Mouse (Mus musculus) intestine, embryonic 15.5 days (tissue): ENCODE results near the gene Gpnmb. TPM values are rescaled to one million over a fixed set of nuclear protein-coding genes. Genes with fewer than 3 reads are reported as not detected.

Experiments
- ATAC-seq: fragments of 200-750 bp; cut with Nextera tagmentation; 2 replicates; pipeline ENCODE4 v1.8.0; 2017; ENCODE audit warnings: moderate TSS enrichment, moderate library complexity
- H3K27ac ChIP-seq: fragments of 300-500 bp; sonication (generic); 2 replicates; pipeline ENCODE4 v1.5.1; 2015; ENCODE audit warnings: mild to moderate bottlenecking, inconsistent platforms
- H3K27me3 ChIP-seq: fragments of 300-500 bp; sonication (generic); replicated peaks from 2 replicates; pipeline ENCODE4 v1.6.1; 2015; ENCODE audit warnings: inconsistent platforms
- H3K36me3 ChIP-seq: fragments of 300-500 bp; sonication (generic); 2 replicates; pipeline ENCODE4 v1.6.1; 2015; ENCODE audit warnings: inconsistent platforms
- H3K4me1 ChIP-seq: fragments of 300-500 bp; sonication (generic); replicated peaks from 2 replicates; pipeline ENCODE4 v1.6.1; 2015; ENCODE audit warnings: inconsistent platforms
- H3K4me2 ChIP-seq: fragments of 300-500 bp; sonication (generic); replicated peaks from 2 replicates; pipeline ENCODE4 v1.6.1; 2015; ENCODE audit warnings: mild to moderate bottlenecking, inconsistent platforms
- H3K4me3 ChIP-seq: fragments of 300-500 bp; sonication (generic); replicated peaks from 2 replicates; pipeline ENCODE4 v1.5.1; 2015; ENCODE audit warnings: inconsistent platforms
- H3K9ac ChIP-seq: fragments of 300-500 bp; sonication (generic); 2 replicates; pipeline ENCODE4 v1.6.1; 2015; ENCODE audit warnings: inconsistent platforms
- H3K9me3 ChIP-seq: fragments of 300-500 bp; sonication (generic); 2 replicates; pipeline ENCODE4 v1.6.1; 2016; ENCODE audit warnings: inconsistent platforms
- WGBS: fragments of 180-500 bp; shearing (Covaris S2); methylation state at CpG from one replicate; pipeline ENCODE4 v1.1.7; 2015; 5-methylcytosine and 5-hydroxymethylcytosine counted together
- polyA plus RNA-seq: library from polyadenylated mRNA; unstranded; fragments of >200 nt; fragmentation: Nextera tagmentation; extraction: Ambion mirVana; gene quantifications from 2 replicates; pipeline ENCODE4 v1.2.1, GENCODE M21; 2015

Gpnmb gene
- polyA plus RNA-seq, 1 experiment from 2014 or later = 0.13 TPM

GRCm38 (mm10) chr6:49113895-49114294, 77.5 kb downstream of the Gpnmb start:
- peak; percentile 90 for ATAC-seq
- Histone ChIP-seq H3K4me3 (no peak overlapping the region), H3K9ac (no peak overlapping the region), H3K27ac (peak overlapping the region; percentile 39; the same call in 1 of the 2 replicates), H3K4me1 (no peaks in the 10 kb centered on the region), H3K27me3 (no peaks in the 10 kb centered on the region), H3K4me2 (no peak overlapping the region), H3K9me3 (no peaks in the 10 kb centered on the region), H3K36me3 (no peaks in the 10 kb centered on the region)
- 58% methylated on average over 7 of the region's 7 CpGs for WGBS

DNA sequence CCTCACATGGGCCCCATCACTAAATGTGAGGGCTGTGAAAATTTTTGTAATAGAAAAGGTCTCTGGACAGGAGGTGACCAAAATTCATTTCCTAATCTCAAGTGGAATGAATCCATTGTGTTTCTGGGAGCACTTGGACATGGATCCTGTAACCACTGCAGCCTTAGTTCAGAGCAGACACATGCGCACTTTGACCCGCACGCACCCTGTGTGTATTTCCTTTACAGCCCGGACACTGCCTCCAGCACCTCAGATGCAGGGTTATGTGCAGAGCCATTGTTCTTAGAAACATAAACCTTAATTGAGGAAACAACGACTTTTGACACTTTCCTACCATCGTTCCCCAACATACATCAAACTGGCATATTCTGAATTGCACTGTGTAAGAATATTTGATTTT, 78.1 kb downstream of the Gpnmb start:
- WGBS = 67% methylated on average over 6 of the region's 6 CpGs

GRCm38 (mm10) chr6:49115550-49115949, 79.2 kb downstream of the Gpnmb start:
- 83% methylated on average over 5 of the region's 5 CpGs for WGBS

More for the DNA sequence above, 78.1 kb downstream of the Gpnmb start:
- Histone ChIP-seq H3K27me3 (no peaks in the 10 kb centered on the region), H3K4me1 (no peaks in the 10 kb centered on the region), H3K4me2 (no peak overlapping the region), H3K9ac (no peak overlapping the region), H3K27ac (peak overlapping the region; percentile 39; the same call in 1 of the 2 replicates), H3K4me3 (no peak overlapping the region), H3K36me3 (no peaks in the 10 kb centered on the region), H3K9me3 (no peaks in the 10 kb centered on the region)
- peak; percentile 91 for ATAC-seq

DNA sequence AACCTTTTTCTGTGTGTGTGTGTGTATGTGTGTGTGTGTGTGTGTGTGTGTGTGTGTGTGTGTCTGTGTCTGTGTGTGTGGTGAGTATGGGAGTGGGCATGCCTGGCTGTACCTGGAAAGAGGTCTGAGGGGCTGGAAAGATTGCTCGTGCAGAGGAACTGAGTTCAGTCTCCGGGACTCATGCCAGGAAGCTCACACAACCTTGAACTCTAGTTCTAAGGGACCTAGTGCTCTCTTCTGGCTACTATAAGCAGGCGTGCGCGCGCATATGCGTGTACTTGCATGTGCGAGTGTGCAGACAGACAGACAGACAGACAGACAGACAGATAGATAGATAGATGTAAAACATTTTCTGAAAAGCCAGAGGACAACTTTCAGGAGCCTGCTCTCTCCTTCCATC, 79.9 kb downstream of the Gpnmb start:
- Histone ChIP-seq H3K9me3 (no peaks in the 10 kb centered on the region), H3K27me3 (no peaks in the 10 kb centered on the region), H3K36me3 (no peaks in the 10 kb centered on the region), H3K4me3 (no peak overlapping the region), H3K27ac (no peak overlapping the region), H3K4me2 (no peak overlapping the region), H3K4me1 (0 out of 2 replicates have a peak, but pooled peaks cover 5% of the 10 kb centered on the region), H3K9ac (no peak overlapping the region)
- 93% methylated on average over 8 of the region's 8 CpGs for WGBS
- ATAC-seq = no peak

More at GRCm38 (mm10) chr6:49115550-49115949, 79.2 kb downstream of the Gpnmb start:
- no peaks in the 10 kb centered on the region for H3K36me3 ChIP-seq
- no peak overlapping the region for H3K27ac ChIP-seq
- no peak overlapping the region for H3K4me2 ChIP-seq
- 0 out of 2 replicates have a peak, but pooled peaks cover 5% of the 10 kb centered on the region for H3K4me1 ChIP-seq
- no peaks in the 10 kb centered on the region for H3K27me3 ChIP-seq
- no peaks in the 10 kb centered on the region for H3K9me3 ChIP-seq
- no peak for ATAC-seq
- no peak overlapping the region for H3K4me3 ChIP-seq
- no peak overlapping the region for H3K9ac ChIP-seq

GRCm38 (mm10) chr6:49118446-49118845, 82.1 kb downstream of the Gpnmb start:
- ATAC-seq = no peak
- Histone ChIP-seq H3K4me3 (no peak overlapping the region), H3K36me3 (no peaks in the 10 kb centered on the region), H3K4me1 (0 out of 2 replicates have a peak, but pooled peaks cover 5% of the 10 kb centered on the region), H3K4me2 (no peak overlapping the region), H3K9me3 (no peaks in the 10 kb centered on the region), H3K9ac (no peak overlapping the region), H3K27ac (no peak overlapping the region), H3K27me3 (no peaks in the 10 kb centered on the region)
- WGBS = 70% methylated on average over 8 of the region's 8 CpGs

- Histone ChIP-seq H3K4me3 (no peak overlapping the region), H3K4me1 (0 out of 2 replicates have a peak, but pooled peaks cover 5% of the 10 kb centered on the region), H3K9ac (no peak overlapping the region), H3K27me3 (no peaks in the 10 kb centered on the region), H3K27ac (peak overlapping the region; percentile 8; the same call in 1 of the 2 replicates), H3K9me3 (no peaks in the 10 kb centered on the region), H3K4me2 (no peak overlapping the region), H3K36me3 (no peaks in the 10 kb centered on the region)
- WGBS = 48% methylated on average over 1 of the region's 1 CpGs
- peak; percentile 49; the same call in 1 of the 2 replicates for ATAC-seq
Measured at GRCm38 (mm10) chr6:49119462-49120135, 83.3 kb downstream of the Gpnmb start.

DNA sequence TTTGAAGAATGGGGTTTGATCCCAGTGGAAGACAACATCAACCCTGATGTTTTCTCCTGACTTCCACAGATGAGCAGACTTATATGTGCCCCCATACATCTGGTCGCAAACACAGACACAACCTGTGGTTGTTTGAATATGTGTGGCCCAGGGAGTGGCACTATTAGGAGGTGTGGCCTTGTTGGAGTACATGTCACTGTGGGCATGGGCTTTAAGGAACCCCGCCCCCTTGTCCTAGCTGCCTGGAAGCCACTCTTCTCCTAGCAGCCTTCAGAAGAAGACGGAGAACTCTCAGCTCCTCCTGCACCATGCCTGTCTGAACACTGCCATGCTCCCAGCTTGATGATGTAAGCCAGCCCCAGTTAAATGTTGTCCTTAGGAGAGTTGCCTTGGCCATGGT, 84.0 kb downstream of the Gpnmb start:
- no peak overlapping the region for H3K27ac ChIP-seq
- ATAC-seq = peak; percentile 43; the same call in 1 of the 2 replicates
- WGBS = 78% methylated on average over 3 of the region's 3 CpGs
- no peaks in the 10 kb centered on the region; the same call in 1 of the 2 replicates for H3K36me3 ChIP-seq
- H3K9ac ChIP-seq = no peak overlapping the region
- no peaks in the 10 kb centered on the region for H3K27me3 ChIP-seq
- H3K4me2 ChIP-seq = no peak overlapping the region
- 0 out of 2 replicates have a peak, but pooled peaks cover 5% of the 10 kb centered on the region for H3K4me1 ChIP-seq
- H3K9me3 ChIP-seq = no peaks in the 10 kb centered on the region
- no peak overlapping the region for H3K4me3 ChIP-seq

Other genes with a start within 250 kb of the Gpnmb start
- 140 and 159 TPM in 2 replicates for gene Tmem176a, start 195.6 kb upstream of the Gpnmb start, polyA plus RNA-seq
- gene Tmem176b, start 195.1 kb upstream of the Gpnmb start, polyA plus RNA-seq = 341 and 366 TPM in 2 replicates
- 21.4 and 28.0 TPM in 2 replicates for gene Aoc1, start 163.7 kb upstream of the Gpnmb start, polyA plus RNA-seq
- gene 1600015I10Rik, start 106.7 kb upstream of the Gpnmb start, polyA plus RNA-seq = not detected in 2 replicates
- gene Doxl2, start 61.6 kb upstream of the Gpnmb start, polyA plus RNA-seq = not detected in 2 replicates
- not detected in 2 replicates for gene Svs1, start 49.7 kb upstream of the Gpnmb start, polyA plus RNA-seq
- 66.9 and 78.7 TPM in 2 replicates for gene Malsu1, start 37.2 kb downstream of the Gpnmb start, polyA plus RNA-seq
- gene Igf2bp3, start 178.4 kb downstream of the Gpnmb start, polyA plus RNA-seq = 83.1 and 96.8 TPM in 2 replicates
- 81.4 and 82.9 TPM in 2 replicates for gene Tra2a, start 227.5 kb downstream of the Gpnmb start, polyA plus RNA-seq